Mouse (Mus musculus) bone marrow macrophage, adult 2 months (primary cell): ENCODE results near the gene Tuba4a.

Experiments used
- CTCF ChIP-seq: IDR thresholded peaks from 2 replicates; pipeline ENCODE4 v1.5.1; 2012; ENCODE audit warnings: low read depth, mild to moderate bottlenecking, low read length, moderate library complexity
- POLR2A ChIP-seq: IDR thresholded peaks from 2 replicates; pipeline ENCODE4 v1.6.1; 2012; ENCODE audit warnings: mild to moderate bottlenecking, low read depth, low read length, borderline replicate concordance

- no peak for TF ChIP-seq CTCF
- peak; percentile 87; the same call in 1 of the 2 replicates for TF ChIP-seq POLR2A
Measured at GRCm38 (mm10) chr1:75219078-75219477, 587 bp downstream of the Tuba4a start.
